Comparison of ENCODE assay signal across 16 mouse cellular contexts in the genomic region with DNA sequence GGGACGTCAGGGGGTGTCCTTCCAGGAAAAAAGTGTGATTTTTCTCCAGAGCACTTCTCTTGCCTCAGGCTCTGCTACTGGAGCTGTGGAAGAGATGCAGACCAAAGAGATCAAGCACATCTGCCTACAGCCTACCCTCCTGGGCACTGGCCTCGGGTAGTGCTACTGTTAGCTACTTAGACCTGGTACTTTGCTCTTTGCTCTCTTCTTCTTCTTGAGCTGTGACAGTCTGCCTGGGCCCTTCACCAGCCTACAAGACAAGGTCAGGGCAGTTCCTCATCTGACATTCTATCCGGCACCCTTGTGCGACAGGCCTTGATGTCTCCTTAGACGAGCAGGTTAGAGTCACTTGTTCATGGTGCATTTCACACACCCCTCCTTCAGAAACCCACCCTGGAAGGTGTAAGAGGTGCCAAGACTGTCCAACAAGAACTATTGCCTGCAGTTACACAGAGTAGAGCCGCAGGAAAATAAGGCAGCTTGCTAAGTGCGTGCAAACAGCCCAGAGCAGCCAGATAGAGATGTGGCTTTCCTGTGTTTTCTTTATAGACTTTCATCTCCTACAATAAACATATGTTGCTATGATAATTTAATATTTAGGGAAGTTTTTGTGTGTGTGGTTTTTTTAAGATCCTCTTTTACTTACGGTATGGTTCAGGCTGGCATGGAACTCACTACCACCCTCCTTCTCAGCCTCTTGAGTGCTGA. TPM values are rescaled to one million over a fixed set of nuclear protein-coding genes. Genes with fewer than 3 reads are reported as not detected.
DNase-seq lines count a peak whose midpoint lies in the region; ATAC-seq and TF ChIP-seq lines count a peak whose summit lies in the region.
"Had no signal": no experiment of that assay in that cellular context is flagged by ENCODE, and none has a peak within 500 bp of the region (broad histone marks: within the 10 kb centered on the region; RNA-seq: fewer than 3 reads in every experiment).

No protein-coding gene starts in this region.

- no peaks in the 10 kb centered on the region for H3K9me3 ChIP-seq in lung, postnatal 0 days (ENCODE audit: low read length)
- no peaks in the 10 kb centered on the region for H3K9me3 ChIP-seq in forebrain, postnatal 0 days (ENCODE audit: low read length)
- H3K9me3 ChIP-seq in midbrain, embryonic 12.5 days: no peaks in the 10 kb centered on the region
- H3K9me3 ChIP-seq: embryonic facial prominence, embryonic 15.5 days; limb, embryonic 13.5 days had no signal

- 68% methylated on average over 8 of the region's 8 CpGs for WGBS in lung, postnatal 0 days
- 66% methylated on average over 8 of the region's 8 CpGs for WGBS in lung, adult 2 months
- WGBS in forebrain, postnatal 0 days: 74% methylated on average over 8 of the region's 8 CpGs
- 74% methylated on average over 8 of the region's 8 CpGs for WGBS in midbrain, embryonic 12.5 days

- peaks cover 12% of the 10 kb centered on the region for H3K4me1 ChIP-seq in lung, postnatal 0 days (ENCODE audit: insufficient read depth, low read depth, low read length)
- peaks cover 2% of the 10 kb centered on the region; the same call in 1 of the 2 replicates for H3K4me1 ChIP-seq in lung, adult 2 months (ENCODE audit: control insufficient read depth, insufficient read depth, low read length)
- H3K4me1 ChIP-seq in forebrain, postnatal 0 days (ENCODE audit: insufficient read depth): peaks cover 20% of the 10 kb centered on the region
- peaks cover 32% of the 10 kb centered on the region for H3K4me1 ChIP-seq in midbrain, embryonic 12.5 days

- ATAC-seq in lung, postnatal 0 days: no peak
- no peak for ATAC-seq in forebrain, postnatal 0 days
- no peak for ATAC-seq in midbrain, embryonic 12.5 days (ENCODE audit: low FRiP score, low read depth)
- ATAC-seq: liver, postnatal 0 days had no signal

- H3K27me3 ChIP-seq in lung, postnatal 0 days (replicated peaks; ENCODE audit: insufficient read depth, low read length): peaks cover 49% of the 10 kb centered on the region
- H3K27me3 ChIP-seq in forebrain, postnatal 0 days (ENCODE audit: insufficient read depth, low read length): no peaks in the 10 kb centered on the region
- peaks cover 64% of the 10 kb centered on the region for H3K27me3 ChIP-seq in midbrain, embryonic 12.5 days

- no peak overlapping the region for H3K27ac ChIP-seq in lung, postnatal 0 days (ENCODE audit: low read length)
- H3K27ac ChIP-seq in forebrain, postnatal 0 days (ENCODE audit: low read depth, low read length): no peak overlapping the region
- no peak overlapping the region for H3K27ac ChIP-seq in midbrain, embryonic 12.5 days (replicated peaks)
- H3K27ac ChIP-seq: embryonic facial prominence, embryonic 15.5 days; limb, embryonic 13.5 days had no signal

- no peak overlapping the region for H3K9ac ChIP-seq in lung, postnatal 0 days (replicated peaks; ENCODE audit: low read depth)
- peak overlapping the region; percentile 85 for H3K9ac ChIP-seq in forebrain, postnatal 0 days
- no peak overlapping the region; the same call in 1 of the 2 replicates for H3K9ac ChIP-seq in midbrain, embryonic 12.5 days (replicated peaks)
- H3K9ac ChIP-seq: embryonic facial prominence, embryonic 15.5 days; limb, embryonic 13.5 days; liver, postnatal 0 days had no signal

- no peak for TF ChIP-seq EP300 in lung, postnatal 0 days (IDR thresholded peaks at IDR 0.05)

- DNase-seq in lung, postnatal 0 days (ENCODE audit: low spot score): no peak
- no peak for DNase-seq in lung, adult 2 months
- DNase-seq in forebrain, postnatal 0 days: no peak
- DNase-seq in right cerebral cortex, postnatal 4 days: no peak
- no peak for DNase-seq in left cerebral cortex, adult 18-20 months (ENCODE audit: low spot score in 2 of 2)
- DNase-seq in left cerebral cortex, adult 9 months (ENCODE audit: low spot score in 2 of 2): no peak
- DNase-seq: adrenal gland, adult 2 months; heart, postnatal 10 days; kidney, postnatal 25 days; layer of hippocampus, postnatal 36 days; liver, postnatal 0 days had no signal

- TF ChIP-seq CTCF in lung, postnatal 0 days (IDR thresholded peaks at IDR 0.05): no peak
- no peak for TF ChIP-seq CTCF in lung, adult 2 months (IDR thresholded peaks at IDR 0.05; ENCODE audit: insufficient read depth, low read length)
- no peak for TF ChIP-seq CTCF in forebrain, postnatal 0 days (IDR thresholded peaks at IDR 0.05; ENCODE audit: low read depth)

- no peak for TF ChIP-seq POLR2A in lung, adult 2 months (IDR thresholded peaks at IDR 0.05; ENCODE audit: borderline replicate concordance, extremely low read depth, low read depth, low read length)

- H3K4me3 ChIP-seq in lung, postnatal 0 days (ENCODE audit: low read depth, low read length): 0 out of 2 replicates have a peak overlapping the region, but pooled peaks have one; percentile 5
- H3K4me3 ChIP-seq in lung, adult 2 months (replicated peaks; ENCODE audit: extremely low read depth, low read depth, low read length): no peak overlapping the region
- peak overlapping the region; percentile 82 for H3K4me3 ChIP-seq in forebrain, postnatal 0 days (ENCODE audit: low read depth, low read length)
- peak overlapping the region; percentile 69 for H3K4me3 ChIP-seq in midbrain, embryonic 12.5 days
- H3K4me3 ChIP-seq: embryonic facial prominence, embryonic 15.5 days; limb, embryonic 13.5 days had no signal

- H3K4me2 ChIP-seq in lung, postnatal 0 days (replicated peaks; ENCODE audit: low read depth, low read length): no peak overlapping the region; the same call in 1 of the 2 replicates
- H3K4me2 ChIP-seq in forebrain, postnatal 0 days (ENCODE audit: low read depth): peak overlapping the region; percentile 80
- peak overlapping the region; percentile 96 for H3K4me2 ChIP-seq in midbrain, embryonic 12.5 days (replicated peaks)
- H3K4me2 ChIP-seq: embryonic facial prominence, embryonic 15.5 days; limb, embryonic 13.5 days had no signal

- H3K36me3 ChIP-seq in lung, postnatal 0 days (ENCODE audit: insufficient read depth, low read length): no peaks in the 10 kb centered on the region
- H3K36me3 ChIP-seq in forebrain, postnatal 0 days (ENCODE audit: insufficient read depth): no peaks in the 10 kb centered on the region; the same call in 1 of the 2 replicates
- H3K36me3 ChIP-seq in midbrain, embryonic 12.5 days: no peaks in the 10 kb centered on the region
- H3K36me3 ChIP-seq: embryonic facial prominence, embryonic 15.5 days; limb, embryonic 13.5 days had no signal

RNA-seq across cellular contexts. Expression of a gene that starts 3.0 kb away (rescaled TPM):
- 1.5 and 1.7 TPM in 2 replicates for polyA plus RNA-seq in lung, postnatal 0 days (2015; fragmentation: Nextera tagmentation; extraction: Ambion mirVana)
- 0.44 and 0.51 TPM in 2 replicates for polyA plus RNA-seq in lung, adult 2 months (2012; rRNA removed)
- 64.2 and 68.3 TPM in 2 replicates for total RNA-seq in forebrain, postnatal 0 days (2014; rRNA removed)
- polyA plus RNA-seq in forebrain, postnatal 0 days (2015; fragmentation: Nextera tagmentation; extraction: Ambion mirVana): 21.9 and 25.7 TPM in 2 replicates
- polyA plus RNA-seq in midbrain, embryonic 12.5 days (2016; fragmentation: Nextera tagmentation; extraction: Ambion mirVana): 7.4 and 9.4 TPM in 2 replicates
- total RNA-seq in left cerebral cortex, adult 18-20 months (2021): 1 to 10 TPM; 1.5 to 2.2 TPM
- total RNA-seq: granulocyte monocyte progenitor cell, adult 5-6 weeks; neutrophil, adult 5-6 weeks had no signal

RNA-seq across cellular contexts. Expression of a gene that starts 44.3 kb away (rescaled TPM):
- polyA plus RNA-seq in lung, postnatal 0 days (2015; fragmentation: Nextera tagmentation; extraction: Ambion mirVana): 3.0 and 3.9 TPM in 2 replicates
- 4.0 and 4.9 TPM in 2 replicates for polyA plus RNA-seq in lung, adult 2 months (2012; rRNA removed)
- 0.23 and 0.29 TPM in 2 replicates for total RNA-seq in forebrain, postnatal 0 days (2014; rRNA removed)
- polyA plus RNA-seq in forebrain, postnatal 0 days (2015; fragmentation: Nextera tagmentation; extraction: Ambion mirVana): 0.15 and 0.28 TPM in 2 replicates
- 0.63 and 1.1 TPM in 2 replicates for polyA plus RNA-seq in midbrain, embryonic 12.5 days (2016; fragmentation: Nextera tagmentation; extraction: Ambion mirVana)
- total RNA-seq in left cerebral cortex, adult 18-20 months (2021): under 1 TPM; 0.49 to 0.53 TPM
- total RNA-seq: granulocyte monocyte progenitor cell, adult 5-6 weeks; neutrophil, adult 5-6 weeks had no signal
